Mouse (Mus musculus) yolk sac, embryonic 10.5 days (tissue): ENCODE measurements at regions not wholly inside any gene's neighbourhood (a gene's known extent, or its start where the extent isn't known, plus 50 kb on each side); places are given as distances from the start of the nearest gene placed in this dataset.
A peak's percentile ranks its signal among the peaks of the same experiment; 100 is the strongest.

Experiments
- DNase-seq: peaks from one replicate; pipeline ENCODE4 v3.0.0-alpha.2; 2017; ENCODE audit warnings: low spot score

GRCm38 (mm10) chr11:20882756-20883155 lies 51.9 kb upstream of the Lgalsl start:
- DNase-seq: no peak

DNA sequence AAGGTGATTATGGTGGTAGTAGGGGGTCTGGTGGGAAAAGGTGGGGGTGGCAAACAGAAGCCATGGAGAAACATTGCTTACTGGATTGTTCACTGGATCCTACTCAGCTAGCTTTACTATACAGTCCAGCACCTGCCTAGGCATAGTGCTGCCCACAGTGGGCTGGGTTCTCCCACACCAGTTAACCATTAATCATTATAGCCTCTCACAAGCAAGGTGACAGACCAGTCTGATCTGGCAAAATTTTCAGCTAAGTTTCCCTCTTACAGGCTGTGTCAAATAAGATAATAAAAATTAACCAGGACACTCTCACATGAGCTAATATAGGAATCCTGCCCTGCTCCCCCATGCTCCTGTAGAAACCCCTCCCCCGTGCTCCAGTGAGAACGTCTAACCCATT lies 53.1 kb upstream of the Lgalsl start:
- DNase-seq: no peak

- no peak for DNase-seq
These were observed 56.2 kb upstream of the Lgalsl start for GRCm38 (mm10) chr11:20887044-20887443.

DNA sequence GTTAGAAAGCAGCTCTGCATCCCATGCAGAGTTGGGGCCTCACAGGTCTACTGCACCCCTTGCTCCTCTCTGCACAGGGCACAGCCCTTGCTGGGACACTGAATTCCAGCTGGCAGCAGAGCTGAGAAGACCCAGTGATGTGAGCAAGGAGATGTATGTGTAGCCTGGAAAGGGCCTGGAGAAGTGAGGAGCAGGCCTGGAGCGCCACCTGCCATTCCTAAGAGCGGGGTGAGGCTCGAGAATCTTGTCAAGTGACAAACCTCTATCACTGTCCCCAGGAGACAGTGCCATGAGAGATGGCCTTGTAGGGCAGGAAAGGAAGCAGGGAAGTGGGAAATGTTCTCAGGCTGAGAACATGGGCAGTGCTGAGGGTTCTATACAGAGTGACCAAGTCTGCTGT lies 59.6 kb upstream of the Lgalsl start:
- DNase-seq: no peak

DNA sequence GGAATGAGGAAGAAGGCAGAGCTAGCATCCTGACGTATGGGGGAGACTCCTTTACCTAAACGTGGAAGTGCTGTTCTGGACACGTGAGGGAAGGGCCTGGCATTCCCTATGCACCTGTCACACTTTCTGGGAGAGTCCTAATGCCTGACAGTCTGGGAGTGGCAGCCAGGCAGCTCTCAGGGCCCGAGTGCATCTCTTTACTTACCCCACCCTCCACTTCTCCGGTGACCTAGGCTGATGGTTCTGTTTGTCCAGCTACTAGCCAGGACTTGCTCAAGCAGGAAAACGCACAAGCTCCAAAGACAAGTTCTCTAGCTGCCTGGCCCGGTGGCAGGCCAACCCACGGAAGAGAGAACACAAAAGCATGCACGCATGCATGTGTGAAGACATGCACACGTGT lies 60.9 kb upstream of the Lgalsl start:
- no peak for DNase-seq

DNA sequence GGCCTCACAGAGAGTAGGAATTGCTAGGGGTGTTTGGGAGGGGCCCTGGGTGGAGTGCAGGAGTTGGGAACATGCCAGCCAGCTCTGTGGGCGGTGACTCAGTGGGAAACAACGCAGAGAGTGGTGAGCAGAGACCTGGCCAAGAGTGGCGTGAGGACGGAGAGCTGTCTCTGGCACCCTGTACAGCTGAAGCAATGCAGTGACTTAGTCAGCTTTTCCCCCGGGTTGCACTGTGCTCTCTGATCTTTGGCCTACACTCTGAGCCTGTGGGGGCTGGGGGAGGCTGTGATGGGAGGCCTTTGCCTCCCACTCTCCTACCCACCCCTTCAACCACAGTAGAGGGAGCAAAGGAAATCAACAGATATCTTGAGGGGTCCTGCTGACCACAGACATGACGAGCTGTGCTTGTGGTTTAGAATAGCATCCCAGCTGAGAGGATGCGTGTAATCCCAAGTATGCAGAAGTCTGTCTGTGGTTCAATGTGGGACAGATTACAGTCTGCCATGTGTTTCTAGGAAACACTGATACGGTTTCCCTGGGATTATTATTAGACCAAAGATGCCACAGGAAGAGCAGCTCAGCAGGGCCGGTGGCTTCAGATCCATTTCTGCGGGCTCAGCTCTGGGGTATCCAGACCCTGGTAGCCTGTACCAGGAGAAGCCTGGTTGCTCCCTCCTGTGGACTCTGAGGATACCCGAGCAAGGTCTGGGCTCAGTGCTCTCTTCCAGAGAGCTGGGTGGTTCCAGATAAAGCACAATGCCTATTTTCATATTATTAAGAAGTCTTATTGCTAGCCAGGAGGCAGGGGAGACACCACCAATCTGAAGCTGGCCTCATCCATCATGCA lies 65.6 kb upstream of the Lgalsl start:
- DNase-seq: peak; percentile 60

GRCm38 (mm10) chr11:20897468-20897867 lies 66.6 kb upstream of the Lgalsl start:
- no peak for DNase-seq

GRCm38 (mm10) chr11:20898558-20898957 lies 67.7 kb upstream of the Lgalsl start:
- no peak for DNase-seq

DNA sequence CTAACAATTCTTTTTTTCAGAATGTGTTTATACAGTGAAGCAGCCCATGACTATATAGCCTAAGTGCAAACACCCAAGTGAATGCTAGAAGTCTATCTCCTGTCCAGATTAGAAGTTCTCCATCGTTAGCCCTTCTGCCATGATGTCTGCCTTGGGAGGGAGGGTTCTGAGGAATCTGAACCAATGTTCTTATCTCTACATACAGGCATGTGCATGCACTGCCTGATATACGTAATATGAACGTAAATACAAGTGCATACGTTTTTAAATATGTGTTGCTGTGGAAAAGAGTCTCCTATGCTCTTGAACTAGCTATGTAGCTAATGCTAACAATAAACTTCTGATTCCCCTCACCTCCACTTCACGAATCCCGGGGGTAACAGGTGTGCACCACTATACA lies 68.9 kb upstream of the Lgalsl start:
- no peak for DNase-seq

- DNase-seq: no peak
These were observed 71.1 kb upstream of the Lgalsl start for GRCm38 (mm10) chr11:20902001-20902400.

GRCm38 (mm10) chr11:20902910-20903309 lies 72.1 kb upstream of the Lgalsl start:
- no peak for DNase-seq

DNA sequence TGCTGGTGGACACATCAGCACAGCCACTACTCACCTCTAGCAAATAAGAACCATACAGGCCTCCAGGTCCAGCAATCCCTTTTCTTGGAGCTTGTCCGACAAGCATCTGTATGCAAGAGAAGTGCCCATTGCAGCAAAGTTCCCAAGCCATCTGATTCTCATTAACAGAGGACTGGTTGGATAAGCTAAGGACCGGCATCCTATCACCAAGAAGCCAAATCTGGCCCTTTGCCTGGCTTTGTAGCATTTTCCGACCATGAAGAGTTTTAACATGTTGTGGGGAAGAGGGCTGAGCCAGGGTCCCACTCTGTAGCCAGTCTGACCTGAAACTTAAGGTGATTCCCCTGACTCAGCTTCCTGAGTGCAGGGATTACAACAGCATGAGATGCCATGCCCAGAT lies 77.1 kb upstream of the Lgalsl start:
- DNase-seq: no peak

DNA sequence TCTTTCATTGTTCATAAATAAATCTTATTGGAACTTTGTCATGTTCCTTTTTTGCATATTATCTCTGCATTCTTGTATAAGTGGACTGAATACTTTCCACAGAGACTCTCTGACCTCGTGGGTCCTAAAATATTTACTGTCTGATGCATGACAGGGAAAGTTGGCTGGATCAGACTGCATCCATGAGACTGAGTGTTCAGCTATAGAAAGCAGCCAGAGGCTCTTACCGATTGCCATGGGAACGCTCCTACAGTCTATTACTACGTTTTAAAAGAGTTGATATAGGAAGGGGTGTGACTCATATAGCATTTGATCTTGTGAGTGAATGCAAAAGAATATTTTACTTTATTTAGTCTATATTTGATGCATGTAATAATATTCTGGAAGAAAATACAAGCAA lies 77.6 kb upstream of the Lgalsl start:
- no peak for DNase-seq

GRCm38 (mm10) chr11:20913042-20913441 lies 82.2 kb upstream of the Lgalsl start:
- DNase-seq: no peak

DNA sequence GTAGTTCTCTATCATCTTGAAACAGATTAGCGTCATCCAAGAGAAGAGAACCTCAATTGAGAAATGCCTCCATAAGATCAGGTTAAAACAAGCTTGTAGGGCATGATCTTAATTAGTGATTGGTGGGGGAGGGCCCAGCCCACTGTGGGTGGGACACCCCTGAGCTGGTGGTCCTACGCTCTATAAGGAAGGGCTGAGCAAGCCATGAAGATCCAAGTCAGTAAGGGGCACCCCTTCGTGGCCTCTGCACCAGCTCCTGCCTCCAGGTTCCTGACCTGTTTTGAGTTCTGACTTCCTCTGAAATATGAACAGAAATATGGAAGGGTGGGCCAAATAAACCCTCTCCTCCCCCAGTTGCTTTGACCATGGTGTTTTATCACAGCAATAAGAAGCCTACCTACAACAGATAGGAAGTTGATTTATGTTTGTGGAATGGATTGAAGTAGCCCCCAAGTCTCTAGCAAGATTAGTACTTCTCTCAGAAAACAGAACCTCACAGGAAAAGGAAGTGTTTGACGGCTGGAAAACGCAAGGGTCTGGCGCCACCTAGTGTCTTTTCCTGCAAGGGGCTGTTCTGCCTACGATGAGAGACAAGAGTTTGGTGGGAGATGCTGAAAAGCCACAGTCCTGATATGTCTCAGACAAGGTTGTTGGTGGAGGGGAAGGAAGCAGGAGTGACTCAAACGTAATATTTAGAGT lies 82.9 kb upstream of the Lgalsl start:
- DNase-seq: peak; percentile 76

DNA sequence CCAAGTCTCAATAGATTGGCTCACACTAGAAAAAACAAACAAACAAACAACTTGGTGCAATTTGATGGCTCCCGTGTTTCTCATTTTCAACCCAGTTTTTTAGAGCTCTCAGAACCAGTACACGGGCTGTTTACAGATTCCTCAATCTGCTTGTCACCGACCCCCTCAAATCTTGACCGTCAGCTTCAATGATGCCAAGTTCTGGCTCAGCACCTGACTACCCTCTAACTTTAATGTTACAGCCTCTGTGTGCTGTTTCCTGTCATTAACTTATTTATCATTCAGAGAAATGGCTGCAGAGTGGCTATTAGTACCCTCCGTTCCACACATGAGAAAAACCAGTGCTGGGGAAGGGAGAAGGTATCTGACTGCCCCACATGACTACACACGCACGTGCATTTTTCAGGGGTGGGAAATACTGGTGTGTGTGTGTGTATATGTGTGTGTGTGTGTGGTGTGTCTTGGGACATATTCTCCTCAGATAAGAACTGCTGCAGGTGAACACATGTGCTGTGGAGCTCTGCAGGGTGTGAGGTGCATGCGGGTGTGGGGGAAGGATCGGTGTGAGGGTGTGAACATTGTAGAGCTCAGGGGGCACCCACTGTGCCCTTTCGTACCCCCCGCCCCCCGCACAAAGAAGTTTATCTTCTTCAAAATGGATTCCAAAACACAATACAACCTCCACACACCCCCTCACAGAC lies 83.6 kb upstream of the Lgalsl start:
- no peak for DNase-seq

DNA sequence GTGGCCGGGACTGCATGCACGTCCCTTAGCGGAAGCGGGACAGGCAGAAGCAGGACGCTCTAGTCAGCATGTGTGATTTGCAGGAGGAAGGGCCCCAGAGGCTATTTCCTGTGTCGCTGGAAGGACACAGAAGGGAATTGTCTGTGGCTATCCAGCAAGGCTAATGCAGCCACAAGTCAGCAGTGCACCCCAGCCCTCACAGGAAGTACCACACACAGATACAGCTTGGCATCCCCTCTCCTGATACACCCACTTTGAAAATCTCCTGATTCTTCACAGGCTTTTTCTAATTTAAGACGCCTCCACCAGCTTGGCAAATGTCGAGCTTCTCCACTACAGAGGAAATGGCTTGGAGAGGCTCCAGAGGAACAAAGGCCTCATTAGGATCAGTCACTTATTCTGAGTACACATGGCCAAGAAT lies 84.3 kb upstream of the Lgalsl start:
- DNase-seq: peak; percentile 42

DNA sequence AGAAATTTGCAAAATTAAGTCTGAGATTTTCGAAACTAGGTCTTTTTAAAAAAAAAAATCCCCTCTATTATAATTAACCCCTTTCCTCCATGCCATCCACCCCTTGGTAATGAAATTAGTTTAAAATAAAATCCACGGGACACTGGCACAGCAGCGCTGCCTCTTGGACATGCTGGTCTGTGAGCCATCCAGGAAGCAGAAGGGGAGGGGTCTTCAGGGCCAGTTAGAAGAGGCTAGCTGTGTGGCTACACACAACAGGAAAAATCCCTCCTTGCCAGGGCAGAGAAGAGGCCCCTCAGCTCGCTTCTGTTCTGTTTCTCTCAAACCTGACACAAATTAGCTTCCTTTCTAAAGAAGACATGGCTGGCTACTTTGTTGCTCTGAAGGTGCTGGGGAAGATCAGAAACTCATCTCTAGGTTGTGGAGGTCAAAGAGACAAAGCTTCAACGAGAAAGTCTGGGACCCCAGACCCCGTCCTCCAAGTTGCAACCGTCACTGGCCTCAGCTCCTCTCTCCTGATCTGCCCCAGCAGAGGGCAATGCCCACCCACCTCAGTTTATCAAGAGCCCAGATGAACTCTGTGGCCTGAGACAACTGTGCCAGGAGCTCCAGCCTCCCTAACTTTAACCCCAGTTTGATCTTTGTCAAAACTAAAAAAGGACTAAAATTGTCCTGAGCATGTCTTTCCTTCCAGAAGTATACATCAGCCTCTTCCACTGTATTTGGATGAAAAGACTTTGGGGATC lies 85.0 kb upstream of the Lgalsl start:
- peak; percentile 36 for DNase-seq

DNA sequence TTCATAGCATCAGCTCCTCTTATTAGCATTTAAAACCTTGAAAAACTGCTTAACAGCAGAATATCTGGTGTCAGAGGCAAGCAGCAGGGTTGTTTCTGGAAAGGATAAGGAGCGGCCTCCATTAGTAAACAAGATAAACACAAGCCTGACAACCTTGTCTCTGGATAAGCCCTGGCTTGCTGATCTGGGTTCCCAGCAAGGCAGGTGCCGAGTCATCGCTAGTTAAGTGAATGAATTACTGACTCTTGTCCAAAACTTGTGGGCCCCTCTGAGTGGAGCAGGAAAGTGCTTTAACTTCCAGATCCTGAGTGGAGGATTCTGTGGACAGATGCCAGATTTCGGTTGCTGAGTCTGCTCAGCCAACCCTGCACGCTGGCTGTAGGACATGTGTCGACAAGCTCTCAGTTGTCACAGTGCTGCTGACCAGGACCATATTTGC lies 85.6 kb upstream of the Lgalsl start:
- peak; percentile 65 for DNase-seq

- no peak for DNase-seq
These were observed 86.1 kb upstream of the Lgalsl start for GRCm38 (mm10) chr11:20916961-20917360.

GRCm38 (mm10) chr11:20917483-20917882 lies 86.6 kb upstream of the Lgalsl start:
- no peak for DNase-seq

- DNase-seq: no peak
These were observed 92.3 kb upstream of the Lgalsl start for GRCm38 (mm10) chr11:20923115-20923514.
